Mouse (Mus musculus): ENCODE data around the gene Cyb561d1. TPM values are rescaled to one million over a fixed set of nuclear protein-coding genes. Genes with fewer than 3 reads are reported as not detected.

Gene Cyb561d1
- polyA plus RNA-seq, 1 experiment from 2014 or later = 2.3 TPM

DNA sequence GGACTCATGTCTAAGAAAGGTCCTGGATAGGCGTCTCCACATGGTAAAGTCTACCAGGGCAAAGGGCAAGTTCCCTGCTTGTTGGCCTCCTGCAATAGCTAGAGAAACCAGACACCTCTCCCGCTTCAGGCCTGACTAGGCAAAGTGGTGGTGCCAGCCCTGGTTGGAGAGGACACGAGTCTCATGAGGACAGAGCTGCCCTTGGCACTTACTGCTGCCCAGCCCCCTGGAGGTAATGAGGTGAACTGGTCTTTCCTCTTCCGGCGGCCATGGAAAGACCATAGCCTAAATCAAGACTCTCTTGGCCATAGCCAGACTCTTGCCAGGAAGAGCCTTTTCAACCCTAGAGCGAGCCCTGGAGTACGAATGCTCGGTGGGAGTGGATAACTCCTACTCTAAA lies 11.4 kb upstream of the Cyb561d1 start:
- Histone ChIP-seq H3K4me2 (no peak overlapping the region), H3K9ac (no peak overlapping the region), H3K27ac (replicated peaks) (no peak overlapping the region), H3K4me1 (peaks cover 26% of the 10 kb centered on the region), H3K27me3 (replicated peaks) (peaks cover 41% of the 10 kb centered on the region), H3K9me3 (no peaks in the 10 kb centered on the region), H3K36me3 (peaks cover 9% of the 10 kb centered on the region), H3K4me3 (no peak overlapping the region)
- 79% methylated on average over 8 of the region's 8 CpGs for WGBS
- no peak for ATAC-seq (ENCODE audit: extremely low read depth, insufficient number of reproducible peaks, low FRiP score, low TSS enrichment)

DNA sequence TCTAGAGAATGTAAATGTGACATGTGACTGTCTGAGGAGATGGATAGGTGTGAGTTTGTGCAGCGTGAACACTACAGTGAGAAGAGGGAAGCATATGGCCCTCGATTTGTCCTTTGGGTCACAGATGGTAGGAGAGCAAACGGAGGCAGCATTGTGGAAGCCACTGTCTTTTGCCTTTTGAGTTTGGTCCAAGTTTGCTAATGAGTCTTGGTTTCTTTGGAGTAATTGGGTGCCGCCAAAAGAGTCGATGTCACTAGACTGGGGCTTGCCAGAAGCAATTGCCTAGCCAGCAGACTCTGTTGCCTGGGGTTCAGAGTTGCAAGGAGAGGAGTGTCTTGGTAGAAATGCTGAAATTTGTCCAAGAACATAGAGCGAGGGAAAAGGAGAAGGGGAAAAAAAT lies 10.8 kb upstream of the Cyb561d1 start:
- Histone ChIP-seq H3K4me1 (peaks cover 30% of the 10 kb centered on the region), H3K36me3 (peaks cover 15% of the 10 kb centered on the region), H3K4me2 (no peak overlapping the region), H3K27me3 (replicated peaks) (peaks cover 35% of the 10 kb centered on the region), H3K9ac (no peak overlapping the region), H3K4me3 (no peak overlapping the region), H3K27ac (replicated peaks) (no peak overlapping the region), H3K9me3 (no peaks in the 10 kb centered on the region)
- ATAC-seq (ENCODE audit: extremely low read depth, insufficient number of reproducible peaks, low FRiP score, low TSS enrichment) = no peak
- 81% methylated on average over 6 of the region's 6 CpGs for WGBS

DNA sequence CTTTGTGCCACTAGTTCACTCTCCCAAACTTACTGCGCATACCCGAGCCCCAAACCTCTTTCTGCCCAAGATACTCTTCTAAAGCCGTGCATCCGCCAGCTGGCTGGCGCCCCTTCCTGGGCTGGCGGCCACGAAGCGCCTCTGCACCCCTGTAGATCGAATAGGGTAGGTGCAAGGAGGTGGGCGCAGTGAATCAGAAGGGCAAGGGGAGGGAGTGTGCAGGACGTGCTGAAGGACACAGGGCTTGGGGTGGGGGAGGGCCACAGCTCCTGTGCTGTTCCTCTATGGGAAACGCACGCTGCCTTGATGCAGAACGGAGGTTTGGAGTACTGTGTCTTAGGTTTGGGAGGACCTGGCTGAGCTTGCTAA lies 9.7 kb upstream of the Cyb561d1 start, which contains the start of gene Atxn7l2:
Gene Atxn7l2 (minus strand): TSS at position 164 of the 369 bp plus-strand sequence.
- peaks cover 24% of the 10 kb centered on the region for H3K27me3 ChIP-seq (replicated peaks)
- peak within 1 kb of the TSS; percentile 90 for H3K4me2 ChIP-seq
- WGBS = 0% methylated on average over 14 of the region's 14 CpGs
- peak; percentile 40; the same call in 1 of the 2 replicates for ATAC-seq (ENCODE audit: extremely low read depth, insufficient number of reproducible peaks, low FRiP score, low TSS enrichment)
- peaks cover 26% of the 10 kb centered on the region for H3K36me3 ChIP-seq
- peak within 1 kb of the TSS; percentile 91 for H3K27ac ChIP-seq (replicated peaks)
- no peaks in the 10 kb centered on the region for H3K9me3 ChIP-seq
- H3K9ac ChIP-seq = peak within 1 kb of the TSS; percentile 89
- peaks cover 30% of the 10 kb centered on the region for H3K4me1 ChIP-seq
- peak within 1 kb of the TSS; percentile 74 for H3K4me3 ChIP-seq

DNA sequence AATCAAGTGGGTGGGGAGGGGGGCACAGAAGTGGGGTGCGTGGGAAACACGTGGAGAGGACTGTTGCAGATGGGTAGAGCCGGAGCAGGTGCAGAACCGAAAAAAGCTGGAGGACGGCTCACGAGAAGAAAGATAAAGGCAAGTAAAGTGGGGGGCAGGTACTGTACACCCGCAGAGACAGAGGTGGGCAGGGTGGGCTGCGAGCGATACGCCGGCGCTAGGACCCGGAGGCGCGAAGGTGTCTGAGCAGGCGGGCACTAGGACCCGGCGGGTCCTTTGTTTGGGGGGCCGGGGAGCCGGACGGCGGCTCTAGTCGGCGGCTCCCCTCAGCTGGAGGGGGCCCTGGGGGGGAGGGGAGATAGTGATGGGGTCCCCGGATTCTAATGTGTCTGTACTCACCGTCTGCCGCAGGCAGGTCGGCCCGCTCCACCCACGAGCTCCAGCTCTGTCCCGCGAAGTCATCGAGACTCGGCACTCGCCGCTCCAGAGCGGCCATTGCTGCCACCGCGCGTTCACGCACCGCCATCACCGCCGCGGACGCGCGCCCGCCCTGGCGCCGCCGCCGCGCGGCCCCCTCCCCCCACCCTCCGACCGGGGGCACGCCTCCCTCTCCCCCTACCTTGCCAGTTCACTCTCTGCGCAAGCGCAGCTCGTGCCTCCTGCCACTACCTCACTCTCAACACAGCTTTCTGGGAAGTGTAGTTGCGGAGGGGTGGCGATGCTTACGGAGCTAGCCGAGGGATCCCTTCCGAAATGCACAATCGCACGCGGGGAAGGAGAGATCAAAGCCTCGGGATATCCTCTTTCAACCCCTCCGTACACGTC lies 9.1 kb upstream of the Cyb561d1 start:
- peak overlapping the region; percentile 90 for H3K4me2 ChIP-seq
- peaks cover 22% of the 10 kb centered on the region for H3K27me3 ChIP-seq (replicated peaks)
- H3K36me3 ChIP-seq = peaks cover 32% of the 10 kb centered on the region
- ATAC-seq (ENCODE audit: extremely low read depth, insufficient number of reproducible peaks, low FRiP score, low TSS enrichment) = peak; percentile 95
- peak overlapping the region; percentile 74 for H3K4me3 ChIP-seq
- H3K4me1 ChIP-seq = peaks cover 30% of the 10 kb centered on the region
- no peaks in the 10 kb centered on the region for H3K9me3 ChIP-seq
- H3K27ac ChIP-seq (replicated peaks) = peak overlapping the region; percentile 91
- WGBS = under 1% methylated on average over 71 of the region's 72 CpGs
- peak overlapping the region; percentile 89 for H3K9ac ChIP-seq

DNA sequence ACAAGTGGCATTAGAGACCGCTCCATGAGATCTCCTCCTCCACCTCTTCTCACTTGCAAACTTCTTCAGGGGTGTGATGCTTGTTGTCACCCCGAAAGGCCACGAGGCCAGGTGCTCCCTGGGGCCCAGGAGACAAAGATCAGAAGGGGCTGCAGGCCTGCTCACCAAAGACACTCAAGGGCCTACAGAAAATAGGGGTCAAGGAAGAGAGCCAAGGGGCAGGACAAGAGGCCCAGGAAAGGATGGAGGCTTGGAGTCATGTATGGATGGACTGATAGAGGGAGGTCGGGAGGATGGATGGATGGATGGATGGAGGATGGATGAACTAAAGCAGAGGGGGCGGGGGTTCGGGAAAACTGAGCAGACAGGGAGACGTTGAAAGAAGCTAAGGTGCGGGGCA lies 8.5 kb upstream of the Cyb561d1 start:
- H3K4me3 ChIP-seq = peak overlapping the region; percentile 74
- no peaks in the 10 kb centered on the region for H3K9me3 ChIP-seq
- H3K27ac ChIP-seq (replicated peaks) = peak overlapping the region; percentile 91; the same call in 1 of the 2 replicates
- WGBS = 12% methylated on average over 8 of the region's 8 CpGs
- peak overlapping the region; percentile 89 for H3K9ac ChIP-seq
- peaks cover 38% of the 10 kb centered on the region for H3K36me3 ChIP-seq
- ATAC-seq (ENCODE audit: extremely low read depth, insufficient number of reproducible peaks, low FRiP score, low TSS enrichment) = no peak
- peaks cover 22% of the 10 kb centered on the region for H3K27me3 ChIP-seq (replicated peaks)
- H3K4me2 ChIP-seq = peak overlapping the region; percentile 90
- H3K4me1 ChIP-seq = peaks cover 30% of the 10 kb centered on the region

DNA sequence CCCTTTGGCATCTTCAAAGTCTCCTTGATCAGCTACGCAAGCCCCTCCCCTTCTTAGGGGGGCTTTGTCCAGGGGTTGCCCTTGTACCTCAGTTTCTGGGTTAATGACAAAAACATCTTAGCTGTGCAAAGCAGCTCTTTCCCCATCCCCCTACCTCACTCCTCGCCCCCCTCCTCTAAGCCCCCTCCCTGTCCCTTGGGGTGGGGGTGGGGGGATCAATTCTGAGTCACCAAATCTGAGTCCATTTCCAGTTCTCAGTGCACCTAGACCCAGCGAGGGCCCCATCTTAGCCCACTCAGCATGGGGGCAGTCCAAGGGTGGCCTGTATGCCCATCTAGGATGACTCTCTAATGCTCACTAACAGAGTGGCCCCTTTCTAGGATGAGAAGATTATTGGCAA lies 8.0 kb upstream of the Cyb561d1 start:
- peaks cover 42% of the 10 kb centered on the region for H3K36me3 ChIP-seq
- no peak for ATAC-seq (ENCODE audit: extremely low read depth, insufficient number of reproducible peaks, low FRiP score, low TSS enrichment)
- 70% methylated on average over 3 of the region's 3 CpGs for WGBS
- peaks cover 17% of the 10 kb centered on the region for H3K27me3 ChIP-seq (replicated peaks)
- H3K9ac ChIP-seq = peak overlapping the region; percentile 89
- H3K4me3 ChIP-seq = peak overlapping the region; percentile 74
- no peak overlapping the region for H3K27ac ChIP-seq (replicated peaks)
- peaks cover 30% of the 10 kb centered on the region for H3K4me1 ChIP-seq
- H3K9me3 ChIP-seq = no peaks in the 10 kb centered on the region
- peak overlapping the region; percentile 90 for H3K4me2 ChIP-seq

DNA sequence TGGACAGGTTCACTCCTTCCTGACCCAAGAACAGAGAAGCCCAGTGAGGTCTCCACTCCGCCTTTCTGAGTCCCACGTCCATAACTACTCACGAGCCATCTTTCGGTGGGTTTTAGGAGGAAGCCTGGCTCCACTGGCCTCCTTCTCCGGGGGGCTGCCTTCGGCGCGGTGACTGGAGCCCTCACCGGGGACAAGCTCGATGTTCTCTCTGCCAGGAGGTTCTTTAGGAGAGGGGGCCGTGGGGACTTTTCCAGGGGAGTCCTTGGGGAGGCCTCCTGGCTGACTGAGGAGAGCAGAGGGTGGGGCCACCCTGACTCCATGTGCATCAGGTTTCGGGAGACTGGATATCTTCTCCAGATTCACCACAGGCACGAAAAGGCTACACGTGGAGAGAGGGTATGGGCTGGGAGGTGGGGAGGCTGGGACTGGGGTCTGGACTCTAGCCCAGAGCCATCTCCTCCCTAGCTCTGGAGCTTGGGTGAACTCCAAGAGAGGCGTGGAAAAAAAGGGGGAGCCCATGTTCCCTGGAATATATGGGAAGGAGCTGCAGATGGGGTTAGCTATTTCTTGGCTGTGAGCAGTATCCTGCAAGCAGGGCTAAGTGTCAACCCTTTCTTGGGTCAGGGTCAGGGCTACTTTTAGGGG lies 5.8 kb upstream of the Cyb561d1 start:
- Histone ChIP-seq H3K4me1 (peaks cover 31% of the 10 kb centered on the region), H3K4me3 (no peak overlapping the region), H3K27ac (replicated peaks) (no peak overlapping the region), H3K9me3 (no peaks in the 10 kb centered on the region), H3K27me3 (replicated peaks) (0 out of 2 replicates have a peak, but pooled peaks cover 4% of the 10 kb centered on the region), H3K36me3 (peaks cover 62% of the 10 kb centered on the region), H3K9ac (no peak overlapping the region), H3K4me2 (no peak overlapping the region)
- ATAC-seq (ENCODE audit: extremely low read depth, insufficient number of reproducible peaks, low FRiP score, low TSS enrichment) = no peak
- 85% methylated on average over 15 of the region's 15 CpGs for WGBS

DNA sequence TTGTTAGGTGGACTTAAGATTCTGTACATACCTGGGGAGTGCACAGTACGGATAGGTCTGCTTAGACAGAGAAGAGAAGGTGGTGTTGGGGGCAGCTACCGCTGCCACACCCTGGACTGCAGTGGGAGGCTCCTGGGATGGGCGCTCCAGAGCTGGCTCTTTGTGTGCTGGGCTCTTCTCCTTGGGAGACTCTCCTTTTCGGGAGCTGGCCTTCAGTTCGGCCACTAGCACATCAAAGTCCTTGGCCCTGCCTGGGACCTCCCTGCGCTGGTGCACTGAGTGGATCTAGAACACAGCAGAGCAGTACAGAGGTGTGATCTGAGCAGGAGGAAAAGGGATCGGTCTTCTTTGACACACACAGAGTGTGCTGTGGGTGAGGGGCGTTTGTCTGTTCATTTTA lies 4.6 kb upstream of the Cyb561d1 start:
- H3K27me3 ChIP-seq (replicated peaks) = no peaks in the 10 kb centered on the region
- H3K4me1 ChIP-seq = peaks cover 34% of the 10 kb centered on the region
- no peak overlapping the region for H3K4me3 ChIP-seq
- 80% methylated on average over 8 of the region's 8 CpGs for WGBS
- H3K4me2 ChIP-seq = no peak overlapping the region
- no peak overlapping the region for H3K9ac ChIP-seq
- peaks cover 65% of the 10 kb centered on the region for H3K36me3 ChIP-seq
- no peaks in the 10 kb centered on the region for H3K9me3 ChIP-seq
- no peak for ATAC-seq (ENCODE audit: extremely low read depth, insufficient number of reproducible peaks, low FRiP score, low TSS enrichment)
- no peak overlapping the region for H3K27ac ChIP-seq (replicated peaks)

DNA sequence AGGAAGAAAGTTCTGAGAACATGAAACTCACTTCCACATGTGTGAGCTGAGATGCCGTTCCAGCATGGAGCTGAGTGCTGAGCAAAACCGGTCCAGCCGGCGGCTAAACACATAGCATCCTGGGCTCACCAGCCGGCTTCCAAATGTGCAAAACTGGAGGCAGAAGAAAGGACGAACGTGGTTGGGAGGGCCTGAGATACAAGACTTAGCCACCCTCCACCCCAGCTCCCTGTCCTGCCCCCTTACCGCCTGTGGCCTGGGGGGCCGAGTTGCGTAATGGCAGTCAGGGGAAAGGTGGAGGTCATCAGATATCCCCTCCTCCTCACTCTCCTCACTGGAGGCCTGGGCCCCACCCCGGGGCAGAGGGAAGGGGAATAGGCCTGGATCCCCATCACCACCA lies 3.5 kb upstream of the Cyb561d1 start:
- Histone ChIP-seq H3K4me1 (peaks cover 40% of the 10 kb centered on the region), H3K36me3 (peaks cover 65% of the 10 kb centered on the region), H3K9ac (no peak overlapping the region), H3K27ac (replicated peaks) (no peak overlapping the region), H3K4me3 (no peak overlapping the region), H3K4me2 (no peak overlapping the region), H3K27me3 (replicated peaks) (no peaks in the 10 kb centered on the region), H3K9me3 (no peaks in the 10 kb centered on the region)
- ATAC-seq (ENCODE audit: extremely low read depth, insufficient number of reproducible peaks, low FRiP score, low TSS enrichment) = no peak
- 85% methylated on average over 11 of the region's 11 CpGs for WGBS

DNA sequence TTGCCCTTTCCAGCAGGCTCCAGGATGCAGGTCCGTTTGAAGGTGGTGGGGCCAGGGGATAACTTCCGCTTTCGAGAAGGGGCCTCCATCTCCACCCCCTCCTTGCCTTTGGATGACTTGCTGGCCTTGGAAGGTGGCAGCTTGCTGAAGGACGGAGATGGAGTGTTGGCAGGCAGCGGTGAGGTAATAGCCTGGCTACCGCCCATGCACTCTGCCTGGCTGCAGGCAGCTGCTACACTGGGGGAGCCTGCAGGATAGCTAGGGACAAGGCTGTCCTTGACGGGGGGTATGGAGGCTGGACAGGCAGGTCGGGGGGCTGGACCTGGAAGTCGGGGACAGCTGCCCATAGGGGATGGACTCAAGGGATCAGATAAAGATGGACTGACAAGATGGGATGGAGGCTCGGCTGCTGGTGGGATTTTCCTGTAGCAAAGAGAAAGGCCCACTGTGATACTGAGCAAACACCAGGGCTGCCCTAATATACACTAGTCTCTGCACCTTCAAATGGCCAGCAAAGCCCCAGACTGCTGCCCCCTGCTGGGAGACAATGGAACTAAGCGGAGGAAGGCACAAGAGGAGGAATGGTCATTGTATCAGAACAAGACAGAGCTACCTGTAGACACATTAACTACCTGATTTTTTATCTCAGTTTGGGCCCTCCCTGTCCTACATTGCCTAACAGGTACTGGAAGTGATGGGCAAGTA lies 2.8 kb upstream of the Cyb561d1 start:
- no peaks in the 10 kb centered on the region for H3K9me3 ChIP-seq
- 81% methylated on average over 11 of the region's 11 CpGs for WGBS
- no peak overlapping the region for H3K4me3 ChIP-seq
- no peak overlapping the region for H3K27ac ChIP-seq (replicated peaks)
- H3K36me3 ChIP-seq = peaks cover 65% of the 10 kb centered on the region
- H3K4me1 ChIP-seq = peaks cover 35% of the 10 kb centered on the region
- H3K27me3 ChIP-seq (replicated peaks) = no peaks in the 10 kb centered on the region
- no peak overlapping the region for H3K4me2 ChIP-seq
- H3K9ac ChIP-seq = peak overlapping the region; percentile 10; the same call in 1 of the 2 replicates
- no peak for ATAC-seq (ENCODE audit: extremely low read depth, insufficient number of reproducible peaks, low FRiP score, low TSS enrichment)

DNA sequence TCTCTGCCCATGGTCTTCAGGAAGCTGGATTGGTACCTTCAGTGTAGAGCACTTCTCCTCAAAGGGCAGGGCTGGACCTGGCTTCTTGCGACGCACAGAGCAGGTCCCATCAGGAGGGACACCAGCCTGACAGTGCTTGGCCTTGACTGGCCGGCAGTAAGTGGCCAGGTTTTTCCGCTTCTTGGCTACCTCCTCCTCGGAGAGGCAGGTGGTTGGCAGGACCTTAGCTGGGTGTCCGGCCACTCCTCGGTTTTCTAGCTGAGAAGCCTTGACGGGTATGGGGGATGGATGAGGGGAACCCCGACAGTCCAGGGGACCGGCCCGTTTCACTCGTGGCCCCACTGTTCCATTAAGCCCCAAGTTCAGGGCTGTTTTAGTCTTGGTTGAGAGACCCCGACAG lies 2.2 kb upstream of the Cyb561d1 start:
- Histone ChIP-seq H3K36me3 (peaks cover 69% of the 10 kb centered on the region), H3K9me3 (no peaks in the 10 kb centered on the region), H3K4me3 (no peak overlapping the region), H3K4me1 (peaks cover 29% of the 10 kb centered on the region), H3K9ac (no peak overlapping the region), H3K27ac (replicated peaks) (no peak overlapping the region), H3K4me2 (no peak overlapping the region), H3K27me3 (replicated peaks) (no peaks in the 10 kb centered on the region)
- 88% methylated on average over 13 of the region's 13 CpGs for WGBS
- ATAC-seq (ENCODE audit: extremely low read depth, insufficient number of reproducible peaks, low FRiP score, low TSS enrichment) = no peak
